2 mouse cellular contexts compared by ENCODE assay signal in genomic region chr17:36040604-36041003, GRCm38 (mm10).
A peak's percentile ranks its signal among the peaks of the same experiment; 100 is the strongest.
DNase-seq lines count a peak whose midpoint lies in the region.

No protein-coding gene starts in this region.

- DNase-seq in cerebellum, adult 9-10 months: peak; percentile 10
- peak; percentile 91 for DNase-seq in heart, adult 11 months
